Mouse (Mus musculus) neural tube, embryonic 13.5 days (tissue): ENCODE data around the gene Rai14. TPM values are rescaled to one million over a fixed set of nuclear protein-coding genes. Genes with fewer than 3 reads are reported as not detected.

Experiments
- ATAC-seq: fragments of 200-750 bp; cut with Nextera tagmentation; 2 replicates; pipeline ENCODE4 v1.8.0; 2017; ENCODE audit warnings: low read depth, mild to moderate bottlenecking, moderate TSS enrichment, moderate library complexity
- H3K27ac ChIP-seq: fragments of 300-500 bp; sonication (generic); replicated peaks from 2 replicates; pipeline ENCODE4 v1.5.1; 2015; ENCODE audit warnings: moderate library complexity, mild to moderate bottlenecking, inconsistent platforms
- H3K27me3 ChIP-seq: fragments of 300-500 bp; sonication (generic); 2 replicates; pipeline ENCODE4 v1.6.1; 2015; ENCODE audit warnings: mild to moderate bottlenecking, inconsistent platforms
- H3K36me3 ChIP-seq: fragments of 300-500 bp; sonication (generic); 2 replicates; pipeline ENCODE4 v1.6.1; 2015; ENCODE audit warnings: mild to moderate bottlenecking, inconsistent platforms
- H3K4me1 ChIP-seq: fragments of 300-500 bp; sonication (generic); replicated peaks from 2 replicates; pipeline ENCODE4 v1.6.1; 2015; ENCODE audit warnings: inconsistent platforms
- H3K4me2 ChIP-seq: fragments of 300-500 bp; sonication (generic); 2 replicates; pipeline ENCODE4 v1.6.1; 2015; ENCODE audit warnings: inconsistent platforms, mild to moderate bottlenecking, moderate library complexity
- H3K4me3 ChIP-seq: fragments of 300-500 bp; sonication (generic); 2 replicates; pipeline ENCODE4 v1.5.1; 2015; ENCODE audit warnings: mild to moderate bottlenecking, inconsistent platforms
- H3K9ac ChIP-seq: fragments of 300-500 bp; sonication (generic); 2 replicates; pipeline ENCODE4 v1.6.1; 2015; ENCODE audit warnings: moderate library complexity, mild to moderate bottlenecking, inconsistent platforms
- H3K9me3 ChIP-seq: fragments of 300-500 bp; sonication (generic); 2 replicates; pipeline ENCODE4 v1.6.1; 2016; ENCODE audit warnings: inconsistent platforms
- WGBS: fragments of 180-500 bp; shearing (Covaris S2); methylation state at CpG from one replicate; pipeline ENCODE4 v1.1.7; 2015; 5-methylcytosine and 5-hydroxymethylcytosine counted together
- polyA plus RNA-seq: library from polyadenylated mRNA; unstranded; fragments of >200 nt; fragmentation: Nextera tagmentation; extraction: Ambion mirVana; gene quantifications from 2 replicates; pipeline ENCODE4 v1.2.1, GENCODE M21; 2015

Rai14 gene
- 19.9 and 28.0 TPM in 2 replicates for polyA plus RNA-seq

- peak; percentile 72 for ATAC-seq
- Histone ChIP-seq H3K4me3 (peak within 1 kb of the TSS; percentile 85), H3K4me2 (peak within 1 kb of the TSS; percentile 89), H3K27me3 (no peaks in the 10 kb centered on the region), H3K9ac (peak within 1 kb of the TSS; percentile 88), H3K4me1 (peaks cover 36% of the 10 kb centered on the region), H3K9me3 (no peaks in the 10 kb centered on the region), H3K27ac (peak within 1 kb of the TSS; percentile 64), H3K36me3 (no peaks in the 10 kb centered on the region)
- under 1% methylated on average over 67 of the region's 68 CpGs for WGBS
Measured at GRCm38 (mm10) chr15:10714409-10715138, at the start of gene Rai14. Rai14 (minus strand) TSS chr15:10714624.

GRCm38 (mm10) chr15:10761441-10761840 lies 47.0 kb upstream of the Rai14 start:
- WGBS: 92% methylated on average over 6 of the region's 6 CpGs
- Histone ChIP-seq H3K4me2 (no peak overlapping the region), H3K27me3 (no peaks in the 10 kb centered on the region), H3K27ac (no peak overlapping the region), H3K4me3 (no peak overlapping the region), H3K4me1 (no peaks in the 10 kb centered on the region), H3K9me3 (no peaks in the 10 kb centered on the region), H3K9ac (no peak overlapping the region), H3K36me3 (no peaks in the 10 kb centered on the region)
- no peak for ATAC-seq

GRCm38 (mm10) chr15:10760006-10760405 lies 45.6 kb upstream of the Rai14 start:
- Histone ChIP-seq H3K27ac (no peak overlapping the region), H3K4me2 (no peak overlapping the region), H3K9me3 (no peaks in the 10 kb centered on the region), H3K36me3 (no peaks in the 10 kb centered on the region), H3K27me3 (no peaks in the 10 kb centered on the region), H3K4me3 (no peak overlapping the region), H3K4me1 (no peaks in the 10 kb centered on the region), H3K9ac (no peak overlapping the region)
- no peak for ATAC-seq
- 86% methylated on average over 12 of the region's 12 CpGs for WGBS

GRCm38 (mm10) chr15:10759440-10759839 lies 45.0 kb upstream of the Rai14 start:
- 87% methylated on average over 4 of the region's 4 CpGs for WGBS
- Histone ChIP-seq H3K4me3 (no peak overlapping the region), H3K36me3 (no peaks in the 10 kb centered on the region), H3K9me3 (no peaks in the 10 kb centered on the region), H3K9ac (no peak overlapping the region), H3K4me1 (no peaks in the 10 kb centered on the region), H3K27me3 (no peaks in the 10 kb centered on the region), H3K4me2 (no peak overlapping the region), H3K27ac (no peak overlapping the region)
- no peak for ATAC-seq

- no peaks in the 10 kb centered on the region for H3K9me3 ChIP-seq
- H3K4me2 ChIP-seq: no peak overlapping the region
- no peak overlapping the region for H3K4me3 ChIP-seq
- no peak overlapping the region for H3K9ac ChIP-seq
- ATAC-seq: no peak
- no peak overlapping the region for H3K27ac ChIP-seq
- no peaks in the 10 kb centered on the region for H3K4me1 ChIP-seq
- H3K27me3 ChIP-seq: no peaks in the 10 kb centered on the region
- no peaks in the 10 kb centered on the region for H3K36me3 ChIP-seq
Measured at GRCm38 (mm10) chr15:10758808-10759207, 44.4 kb upstream of the Rai14 start.

- no peak overlapping the region for H3K4me3 ChIP-seq
- H3K9ac ChIP-seq: no peak overlapping the region
- 81% methylated on average over 2 of the region's 2 CpGs for WGBS
- no peaks in the 10 kb centered on the region for H3K27me3 ChIP-seq
- no peaks in the 10 kb centered on the region for H3K9me3 ChIP-seq
- no peak overlapping the region for H3K4me2 ChIP-seq
- ATAC-seq: no peak
- no peaks in the 10 kb centered on the region for H3K36me3 ChIP-seq
- no peak overlapping the region for H3K27ac ChIP-seq
- peaks cover 20% of the 10 kb centered on the region for H3K4me1 ChIP-seq
Measured at GRCm38 (mm10) chr15:10751141-10751540, 36.7 kb upstream of the Rai14 start.

GRCm38 (mm10) chr15:10750339-10750738 lies 35.9 kb upstream of the Rai14 start:
- no peak for ATAC-seq
- 80% methylated on average over 2 of the region's 2 CpGs for WGBS
- H3K4me1 ChIP-seq: peaks cover 23% of the 10 kb centered on the region
- no peaks in the 10 kb centered on the region for H3K9me3 ChIP-seq
- H3K9ac ChIP-seq: no peak overlapping the region
- H3K27ac ChIP-seq: no peak overlapping the region
- H3K27me3 ChIP-seq: no peaks in the 10 kb centered on the region
- H3K4me3 ChIP-seq: no peak overlapping the region
- H3K4me2 ChIP-seq: no peak overlapping the region
- H3K36me3 ChIP-seq: no peaks in the 10 kb centered on the region

GRCm38 (mm10) chr15:10749678-10750077 lies 35.3 kb upstream of the Rai14 start:
- H3K27me3 ChIP-seq: no peaks in the 10 kb centered on the region
- H3K9me3 ChIP-seq: no peaks in the 10 kb centered on the region
- no peak overlapping the region for H3K9ac ChIP-seq
- 28% methylated on average over 4 of the region's 4 CpGs for WGBS
- peaks cover 23% of the 10 kb centered on the region for H3K4me1 ChIP-seq
- no peak for ATAC-seq
- no peak overlapping the region for H3K4me3 ChIP-seq
- no peak overlapping the region for H3K4me2 ChIP-seq
- no peaks in the 10 kb centered on the region for H3K36me3 ChIP-seq
- no peak overlapping the region for H3K27ac ChIP-seq

- Histone ChIP-seq H3K9ac (peak overlapping the region; percentile 31; the same call in 1 of the 2 replicates), H3K9me3 (no peaks in the 10 kb centered on the region), H3K36me3 (no peaks in the 10 kb centered on the region), H3K27me3 (no peaks in the 10 kb centered on the region), H3K4me1 (peaks cover 23% of the 10 kb centered on the region), H3K4me3 (no peak overlapping the region), H3K27ac (peak overlapping the region; percentile 50), H3K4me2 (no peak overlapping the region)
- peak; percentile 57; the same call in 1 of the 2 replicates for ATAC-seq
- WGBS: 34% methylated on average over 8 of the region's 8 CpGs
Measured at GRCm38 (mm10) chr15:10747638-10748037, 33.2 kb upstream of the Rai14 start.

- Histone ChIP-seq H3K36me3 (no peaks in the 10 kb centered on the region), H3K4me1 (peaks cover 23% of the 10 kb centered on the region), H3K27me3 (no peaks in the 10 kb centered on the region), H3K9me3 (no peaks in the 10 kb centered on the region), H3K27ac (peak overlapping the region; percentile 50), H3K4me3 (no peak overlapping the region), H3K9ac (peak overlapping the region; percentile 31; the same call in 1 of the 2 replicates), H3K4me2 (no peak overlapping the region)
- WGBS: 13% methylated on average over 4 of the region's 4 CpGs
- peak; percentile 52; the same call in 1 of the 2 replicates for ATAC-seq
Measured at GRCm38 (mm10) chr15:10747226-10747625, 32.8 kb upstream of the Rai14 start.

- H3K4me1 ChIP-seq: peaks cover 23% of the 10 kb centered on the region
- peak overlapping the region; percentile 65 for H3K27ac ChIP-seq
- ATAC-seq: peak; percentile 85
- no peaks in the 10 kb centered on the region for H3K36me3 ChIP-seq
- H3K4me3 ChIP-seq: no peak overlapping the region
- 0 out of 2 replicates have a peak overlapping the region, but pooled peaks have one; percentile 9 for H3K4me2 ChIP-seq
- no peak overlapping the region for H3K9ac ChIP-seq
- no peaks in the 10 kb centered on the region for H3K27me3 ChIP-seq
- 31% methylated on average over 4 of the region's 4 CpGs for WGBS
- no peaks in the 10 kb centered on the region for H3K9me3 ChIP-seq
Measured at GRCm38 (mm10) chr15:10746303-10747051, 32.1 kb upstream of the Rai14 start.

GRCm38 (mm10) chr15:10742441-10742840 lies 28.0 kb upstream of the Rai14 start:
- H3K36me3 ChIP-seq: no peaks in the 10 kb centered on the region
- 70% methylated on average over 6 of the region's 6 CpGs for WGBS
- ATAC-seq: no peak
- no peak overlapping the region for H3K4me3 ChIP-seq
- H3K4me2 ChIP-seq: no peak overlapping the region
- H3K9me3 ChIP-seq: no peaks in the 10 kb centered on the region
- peaks cover 16% of the 10 kb centered on the region for H3K4me1 ChIP-seq
- no peak overlapping the region for H3K9ac ChIP-seq
- H3K27ac ChIP-seq: no peak overlapping the region
- H3K27me3 ChIP-seq: no peaks in the 10 kb centered on the region
